Mouse (Mus musculus) left cerebral cortex, adult 2 months (tissue): ENCODE measurements around the gene 1700023F06Rik. TPM values are rescaled to one million over a fixed set of nuclear protein-coding genes. Genes with fewer than 3 reads are reported as not detected.

ENCODE experiments used
- DNase-seq, 2 experiments: peaks; one replicate each; pipeline ENCODE4 v3.0.0; 2021 to 2022; ENCODE audit warnings: low spot score in 2 of 2, mixed read lengths in 1 of 2; ENCODE audit errors: extremely low spot score in 1 of 2
- H3K27ac ChIP-seq: fragments of 200-600 bp; 2 replicates; pipeline ENCODE4 v1.8.1; 2022
- H3K4me3 ChIP-seq: fragments of 200-600 bp; 2 replicates; pipeline ENCODE4 v1.8.1; 2022
- CTCF ChIP-seq: fragments of 200-600 bp; IDR thresholded peaks from 2 replicates; pipeline ENCODE4 v1.8.1; 2022; ENCODE audit warnings: antibody characterized with exemption, mild to moderate bottlenecking, moderate library complexity
- intact Hi-C: fragments of 180-260 bp; cut with DNase I; formaldehyde crosslinking; loops from one replicate; pipeline ENCODE4 v1.15.1; 2025
- total RNA-seq, 2 experiments: library from RNA; stranded (reverse); gene quantifications; 2 replicates each; pipeline ENCODE4 v1.2.3; 2021

Gene 1700023F06Rik
- total RNA-seq, 2 experiments from 2014 or later = 2.2 to 2.7 TPM

GRCm38 (mm10) chr11:103149771-103150170 lies 58.6 kb downstream of the 1700023F06Rik start:
- no peak for DNase-seq
- H3K27ac ChIP-seq = no peak overlapping the region
- H3K4me3 ChIP-seq = no peak overlapping the region
- intact Hi-C loops = loop anchor here (10.0 kb wide), 1 partner anchor 245 kb away; the partner anchor contains the start of gene Gfap
- TF ChIP-seq CTCF = no peak

Other genes starting within 250 kb of the 1700023F06Rik start
- 100 to 1,000 TPM; 117 to 130 TPM for gene Nmt1, start 180.4 kb downstream of the 1700023F06Rik start, total RNA-seq
- 10 to 100 TPM; 48.3 to 50.9 TPM for gene Dcakd, start 180.2 kb downstream of the 1700023F06Rik start, total RNA-seq
- 10 to 100 TPM; 16.5 to 19.0 TPM for gene Plcd3, start 106.9 kb downstream of the 1700023F06Rik start, total RNA-seq
- 10 to 100 TPM; 72.3 to 88.2 TPM for gene Acbd4, start 106.9 kb downstream of the 1700023F06Rik start, total RNA-seq
- gene Hexim1, start 92.3 kb downstream of the 1700023F06Rik start, total RNA-seq = 10 to 100 TPM; 49.6 to 50.0 TPM
- gene Hexim2, start 76.1 kb downstream of the 1700023F06Rik start, total RNA-seq = 10 to 100 TPM; 14.0 to 14.1 TPM
- 100 to 1,000 TPM; 186 to 209 TPM for gene Fmnl1, start 37.5 kb downstream of the 1700023F06Rik start, total RNA-seq
- 1 to 10 TPM; 1.7 to 2.9 TPM for gene Spata32, start 9.9 kb upstream of the 1700023F06Rik start, total RNA-seq
- gene Map3k14, start 58.9 kb upstream of the 1700023F06Rik start, total RNA-seq = 1 to 10 TPM; 4.4 to 4.9 TPM
- 10 to 100 TPM; 10.8 to 14.0 TPM for gene Arhgap27, start 155.1 kb upstream of the 1700023F06Rik start, total RNA-seq
- 10 to 100 TPM; 17.0 to 19.8 TPM for gene Plekhm1, start 204.1 kb upstream of the 1700023F06Rik start, total RNA-seq